Mouse (Mus musculus) MEL (cell line): ENCODE measurements around the gene Tmem182.

Source experiments
- CHD1 ChIP-seq: IDR thresholded peaks from 2 replicates; pipeline ENCODE4 v1.6.1; 2012; ENCODE audit warnings: low read depth, mild to moderate bottlenecking, inconsistent platforms, low read length, improper control_type of control experiment
- CTCF ChIP-seq, 3 experiments: IDR thresholded peaks in 2 of 3; conservative IDR thresholded peaks in 1 of 3; 2 replicates each; pipeline ENCODE4 v1.5.1; 2011 to 2012; ENCODE audit warnings: low read length in 3 of 3, low read depth in 2 of 3, mild to moderate bottlenecking in 2 of 3, improper control_type of control experiment in 1 of 3, inconsistent platforms in 1 of 3, mixed read lengths in 1 of 3, moderate library complexity in 1 of 3; ENCODE audit not compliant: control insufficient read depth in 1 of 3, insufficient read depth in 1 of 3, poor library complexity in 1 of 3, severe bottlenecking in 1 of 3
- E2F4 ChIP-seq: IDR thresholded peaks from 2 replicates; pipeline ENCODE4 v1.6.1; 2011; ENCODE audit warnings: low read depth, low read length, improper control_type of control experiment, borderline replicate concordance
- EP300 ChIP-seq, 2 experiments: IDR thresholded peaks; 2 replicates each; pipeline ENCODE4 v1.6.1; 2011; ENCODE audit warnings: improper control_type of control experiment in 2 of 2, low read length in 2 of 2, low read depth in 1 of 2, mild to moderate bottlenecking in 1 of 2
- GATA1 ChIP-seq: IDR thresholded peaks from 2 replicates; pipeline ENCODE4 v1.6.1; 2011; ENCODE audit warnings: low read depth, low read length, improper control_type of control experiment
- HCFC1 ChIP-seq: IDR thresholded peaks from 2 replicates; pipeline ENCODE4 v1.6.1; 2012; ENCODE audit warnings: low read depth, mild to moderate bottlenecking, inconsistent platforms, low read length, improper control_type of control experiment, moderate library complexity
- MXI1 ChIP-seq: IDR thresholded peaks from 2 replicates; pipeline ENCODE4 v1.6.1; 2011; ENCODE audit warnings: mild to moderate bottlenecking, low read depth, low read length, improper control_type of control experiment
- POLR2A ChIP-seq, 2 experiments: IDR thresholded peaks; 2 replicates each; pipeline ENCODE4 v1.6.1; 2011 to 2012; ENCODE audit warnings: low read length in 2 of 2, mild to moderate bottlenecking in 2 of 2, control low read depth in 1 of 2, improper control_type of control experiment in 1 of 2, low read depth in 1 of 2, moderate library complexity in 1 of 2; ENCODE audit not compliant: control insufficient read depth in 1 of 2, insufficient read depth in 1 of 2, poor library complexity in 1 of 2
- SIN3A ChIP-seq: IDR thresholded peaks from 2 replicates; pipeline ENCODE4 v1.6.1; 2012; ENCODE audit warnings: low read length, improper control_type of control experiment, inconsistent platforms
- TAL1 ChIP-seq: IDR thresholded peaks from 2 replicates; pipeline ENCODE4 v1.6.1; 2012; ENCODE audit warnings: mild to moderate bottlenecking, inconsistent platforms, low read length, moderate library complexity, mixed read lengths
- USF1 ChIP-seq: IDR thresholded peaks from 2 replicates; pipeline ENCODE4 v1.6.1; 2014; ENCODE audit warnings: low read depth, mild to moderate bottlenecking, inconsistent platforms, low read length, improper control_type of control experiment, moderate library complexity
- USF2 ChIP-seq, 2 experiments: IDR thresholded peaks; 2 replicates each; pipeline ENCODE4 v1.6.1; 2011 to 2012; ENCODE audit warnings: improper control_type of control experiment in 2 of 2, low read length in 2 of 2, borderline replicate concordance in 1 of 2, inconsistent platforms in 1 of 2, low read depth in 1 of 2, mild to moderate bottlenecking in 1 of 2; ENCODE audit not compliant: insufficient read depth in 1 of 2
- ZMIZ1 ChIP-seq: IDR thresholded peaks from 2 replicates; pipeline ENCODE4 v1.6.1; 2012; ENCODE audit warnings: low read depth, mild to moderate bottlenecking, inconsistent platforms, low read length, improper control_type of control experiment, moderate library complexity
- ZNF384 ChIP-seq: IDR thresholded peaks from 2 replicates; pipeline ENCODE4 v1.6.1; 2012; ENCODE audit warnings: low read depth, mild to moderate bottlenecking, inconsistent platforms, low read length, improper control_type of control experiment

DNA sequence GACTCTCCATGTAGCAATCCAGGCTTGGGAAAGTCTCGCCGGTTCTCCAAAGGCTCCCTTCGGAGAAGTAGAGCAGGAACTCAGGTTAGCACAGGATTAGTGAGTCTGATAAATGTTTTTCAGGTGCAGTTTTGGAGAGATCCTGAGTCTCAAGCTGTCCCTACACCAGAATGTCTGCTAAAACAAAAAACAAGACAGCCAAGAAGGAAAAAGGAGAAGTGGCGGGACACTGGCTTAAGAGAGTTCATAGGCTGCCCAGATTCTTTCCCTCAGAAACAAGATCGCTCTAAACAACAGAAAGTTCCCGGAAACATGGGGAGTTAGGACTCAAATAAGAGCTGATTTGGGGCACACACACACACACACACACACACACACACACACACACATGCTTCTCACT, 74.1 kb downstream of the Tmem182 start:
- TF ChIP-seq E2F4 (no peak), MXI1 (no peak), CTCF (IDR thresholded peaks at IDR 0.05 in 2 of 3, conservative IDR thresholded peaks at IDR 0.05 in 1 of 3; ENCODE audit: control insufficient read depth in 1 of 3, insufficient read depth in 1 of 3, low read depth in 2 of 3, low read length in 3 of 3, poor library complexity in 1 of 3, severe bottlenecking in 1 of 3) (no peak), USF2 (IDR thresholded peaks at IDR 0.05; ENCODE audit: borderline replicate concordance in 1 of 2, insufficient read depth in 1 of 2, low read depth in 1 of 2, low read length in 2 of 2) (no peak), GATA1 (no peak), SIN3A (no peak), POLR2A (IDR thresholded peaks at IDR 0.05; ENCODE audit: control insufficient read depth in 1 of 2, insufficient read depth in 1 of 2, low read depth in 1 of 2, low read length in 2 of 2, poor library complexity in 1 of 2) (no peak), EP300 (IDR thresholded peaks at IDR 0.05; ENCODE audit: low read depth in 1 of 2, low read length in 2 of 2) (no peak), ZNF384 (no peak), HCFC1 (no peak), CHD1 (no peak), USF1 (no peak), TAL1 (no peak), ZMIZ1 (no peak)
